13 mouse cellular contexts compared by ENCODE assay signal in genomic region chr19:45077742-45078645, GRCm38 (mm10). TPM values are rescaled to one million over a fixed set of nuclear protein-coding genes. Genes with fewer than 3 reads are reported as not detected.
DNase-seq lines count a peak whose midpoint lies in the region; ATAC-seq and TF ChIP-seq lines count a peak whose summit lies in the region.
"Had no signal": no experiment of that assay in that cellular context is flagged by ENCODE, and none has a peak within 500 bp of the region (broad histone marks: within the 10 kb centered on the region; RNA-seq: fewer than 3 reads in every experiment).

No protein-coding gene starts in this region.

- peaks cover 79% of the 10 kb centered on the region for H3K27me3 ChIP-seq in heart, embryonic 10.5 days (ENCODE audit: insufficient read depth, poor library complexity, severe bottlenecking)
- peaks cover 30% of the 10 kb centered on the region for H3K27me3 ChIP-seq in kidney, postnatal 0 days (ENCODE audit: insufficient read depth, low read length)
- peaks cover 46% of the 10 kb centered on the region for H3K27me3 ChIP-seq in embryonic facial prominence, embryonic 11.5 days (ENCODE audit: control insufficient read depth, insufficient read depth, low read length)
- peaks cover 53% of the 10 kb centered on the region for H3K27me3 ChIP-seq in midbrain, postnatal 0 days (ENCODE audit: insufficient read depth, low read length)

- H3K4me2 ChIP-seq in kidney, postnatal 0 days (ENCODE audit: low read length), result peak overlapping the region; percentile 82; the same call in 1 of the 2 replicates
- peak overlapping the region; percentile 16; the same call in 1 of the 2 replicates for H3K4me2 ChIP-seq in embryonic facial prominence, embryonic 11.5 days (ENCODE audit: low read depth, low read length)
- no peak overlapping the region for H3K4me2 ChIP-seq in midbrain, postnatal 0 days (ENCODE audit: low read depth, low read length, poor library complexity, severe bottlenecking)

- H3K9me3 ChIP-seq in heart, embryonic 10.5 days, result no peaks in the 10 kb centered on the region
- no peaks in the 10 kb centered on the region for H3K9me3 ChIP-seq in kidney, postnatal 0 days (replicated peaks; ENCODE audit: low read length)
- no peaks in the 10 kb centered on the region for H3K9me3 ChIP-seq in embryonic facial prominence, embryonic 11.5 days (replicated peaks; ENCODE audit: control insufficient read depth, low read length)
- no peaks in the 10 kb centered on the region for H3K9me3 ChIP-seq in midbrain, postnatal 0 days (ENCODE audit: low read length)
- H3K9me3 ChIP-seq: midbrain, embryonic 15.5 days had no signal

- DNase-seq in heart, embryonic 10.5 days (ENCODE audit: low spot score), result no peak
- DNase-seq in heart, postnatal 4 days, result no peak
- DNase-seq in kidney, postnatal 0 days (ENCODE audit: low spot score), result peak; percentile 78
- DNase-seq in kidney, postnatal 10 days, result no peak
- no peak for DNase-seq in embryonic facial prominence, embryonic 11.5 days (ENCODE audit: low spot score)
- peak; percentile 18 for DNase-seq in induced T-regulatory cell, adult 2 months (ENCODE audit: low read depth)
- no peak for DNase-seq in frontal cortex, postnatal 10 days (ENCODE audit: low spot score in 2 of 2)
- DNase-seq in midbrain, postnatal 0 days (ENCODE audit: low spot score), result no peak
- DNase-seq: adrenal gland, postnatal 14 days; kidney, adult 9 months; liver; thymus, adult 2 months had no signal

- peak overlapping the region; percentile 74 for H3K4me3 ChIP-seq in heart, embryonic 10.5 days
- H3K4me3 ChIP-seq in kidney, postnatal 0 days (replicated peaks; ENCODE audit: low read depth, low read length), result 0 out of 2 replicates have a peak overlapping the region, but pooled peaks have one; percentile 1
- no peak overlapping the region for H3K4me3 ChIP-seq in embryonic facial prominence, embryonic 11.5 days (ENCODE audit: low read depth, low read length)
- H3K4me3 ChIP-seq in midbrain, postnatal 0 days (ENCODE audit: low read depth, low read length), result no peak overlapping the region

- no peak for ATAC-seq in kidney, postnatal 0 days (replicated peaks; ENCODE audit: low FRiP score, low read depth)
- no peak for ATAC-seq in embryonic facial prominence, embryonic 11.5 days (replicated peaks; ENCODE audit: insufficient number of reproducible peaks, low FRiP score, low TSS enrichment, low read depth)
- ATAC-seq in midbrain, postnatal 0 days (ENCODE audit: low FRiP score), result no peak
- ATAC-seq: midbrain, embryonic 15.5 days had no signal

- 8% methylated on average over 20 of the region's 20 CpGs for WGBS in heart, embryonic 10.5 days
- 11% methylated on average over 20 of the region's 20 CpGs for WGBS in kidney, postnatal 0 days
- WGBS in embryonic facial prominence, embryonic 11.5 days, result 4% methylated on average over 20 of the region's 20 CpGs
- WGBS in midbrain, postnatal 0 days, result 8% methylated on average over 20 of the region's 20 CpGs

- H3K9ac ChIP-seq in kidney, postnatal 0 days (ENCODE audit: low read depth, low read length), result no peak overlapping the region
- H3K9ac ChIP-seq in embryonic facial prominence, embryonic 11.5 days (replicated peaks; ENCODE audit: low read length), result no peak overlapping the region
- H3K9ac ChIP-seq in midbrain, postnatal 0 days (replicated peaks; ENCODE audit: low read length, poor library complexity, severe bottlenecking), result no peak overlapping the region
- H3K9ac ChIP-seq: midbrain, embryonic 15.5 days had no signal

- H3K4me1 ChIP-seq in heart, embryonic 10.5 days, result peaks cover 50% of the 10 kb centered on the region
- H3K4me1 ChIP-seq in kidney, postnatal 0 days (replicated peaks; ENCODE audit: insufficient read depth, low read length), result peaks cover 26% of the 10 kb centered on the region
- H3K4me1 ChIP-seq in embryonic facial prominence, embryonic 11.5 days (ENCODE audit: control insufficient read depth, insufficient read depth, low read length), result peaks cover 11% of the 10 kb centered on the region
- H3K4me1 ChIP-seq in midbrain, postnatal 0 days (ENCODE audit: insufficient read depth, low read length), result 0 out of 2 replicates have a peak, but pooled peaks cover 4% of the 10 kb centered on the region

- no peaks in the 10 kb centered on the region for H3K36me3 ChIP-seq in heart, embryonic 10.5 days
- no peaks in the 10 kb centered on the region for H3K36me3 ChIP-seq in kidney, postnatal 0 days (ENCODE audit: insufficient read depth, low read length)
- no peaks in the 10 kb centered on the region for H3K36me3 ChIP-seq in embryonic facial prominence, embryonic 11.5 days (replicated peaks; ENCODE audit: control insufficient read depth, insufficient read depth, low read depth, low read length)
- no peaks in the 10 kb centered on the region for H3K36me3 ChIP-seq in midbrain, postnatal 0 days (ENCODE audit: insufficient read depth, low read length)
- H3K36me3 ChIP-seq: midbrain, embryonic 15.5 days had no signal

- H3K27ac ChIP-seq in heart, embryonic 10.5 days, result no peak overlapping the region
- H3K27ac ChIP-seq in kidney, postnatal 0 days, result no peak overlapping the region
- no peak overlapping the region for H3K27ac ChIP-seq in embryonic facial prominence, embryonic 11.5 days (replicated peaks; ENCODE audit: low read depth, low read length)
- H3K27ac ChIP-seq in midbrain, postnatal 0 days (ENCODE audit: low read depth, low read length), result no peak overlapping the region
- H3K27ac ChIP-seq: midbrain, embryonic 15.5 days had no signal

- no peak for TF ChIP-seq CTCF in kidney, postnatal 0 days (IDR thresholded peaks at IDR 0.05; ENCODE audit: low read depth)
- TF ChIP-seq CTCF in midbrain, postnatal 0 days (IDR thresholded peaks at IDR 0.05), result no peak

RNA-seq across cellular contexts. Expression of gene Kazald1, which starts 3.0 kb away (rescaled TPM):
- 3.3 and 6.3 TPM in 2 replicates for polyA plus RNA-seq in heart, embryonic 10.5 days (2016; fragmentation: Nextera tagmentation; extraction: Ambion mirVana)
- 1 to 10 TPM; 5.1 to 6.2 TPM for total RNA-seq in heart, postnatal 4 days (2021)
- polyA plus RNA-seq in kidney, postnatal 0 days (2015; fragmentation: Nextera tagmentation; extraction: Ambion mirVana), result 23.6 and 25.0 TPM in 2 replicates
- polyA plus RNA-seq in embryonic facial prominence, embryonic 11.5 days (2014; fragmentation: Nextera tagmentation; extraction: Ambion mirVana), result 2.9 and 6.5 TPM in 2 replicates
- 0.94 and 2.2 TPM in 2 replicates for total RNA-seq in midbrain, postnatal 0 days (2014; rRNA removed)
- polyA plus RNA-seq in midbrain, postnatal 0 days (2015; fragmentation: Nextera tagmentation; extraction: Ambion mirVana), result 2.2 and 2.3 TPM in 2 replicates

RNA-seq across cellular contexts. Expression of gene Sfxn3, which starts 30.7 kb away (rescaled TPM):
- 11.8 and 13.4 TPM in 2 replicates for polyA plus RNA-seq in heart, embryonic 10.5 days (2016; fragmentation: Nextera tagmentation; extraction: Ambion mirVana)
- total RNA-seq in heart, postnatal 4 days (2021), result 10 to 100 TPM; 26.3 to 27.2 TPM
- polyA plus RNA-seq in kidney, postnatal 0 days (2015; fragmentation: Nextera tagmentation; extraction: Ambion mirVana), result 28.4 and 29.0 TPM in 2 replicates
- 14.7 and 15.4 TPM in 2 replicates for polyA plus RNA-seq in embryonic facial prominence, embryonic 11.5 days (2014; fragmentation: Nextera tagmentation; extraction: Ambion mirVana)
- total RNA-seq in midbrain, postnatal 0 days (2014; rRNA removed), result 72.2 and 85.8 TPM in 2 replicates
- 101 and 102 TPM in 2 replicates for polyA plus RNA-seq in midbrain, postnatal 0 days (2015; fragmentation: Nextera tagmentation; extraction: Ambion mirVana)

RNA-seq across cellular contexts. Expression of gene Pdzd7, which starts 32.5 kb away (rescaled TPM):
- 0.34 and 0.55 TPM in 2 replicates for polyA plus RNA-seq in heart, embryonic 10.5 days (2016; fragmentation: Nextera tagmentation; extraction: Ambion mirVana)
- total RNA-seq in heart, postnatal 4 days (2021), result not detected
- polyA plus RNA-seq in kidney, postnatal 0 days (2015; fragmentation: Nextera tagmentation; extraction: Ambion mirVana), result 0.43 and 0.80 TPM in 2 replicates
- polyA plus RNA-seq in embryonic facial prominence, embryonic 11.5 days (2014; fragmentation: Nextera tagmentation; extraction: Ambion mirVana), result 0.21 and 0.41 TPM in 2 replicates
- total RNA-seq in midbrain, postnatal 0 days (2014; rRNA removed), result 5.9 and 7.2 TPM in 2 replicates
- 2.9 and 3.4 TPM in 2 replicates for polyA plus RNA-seq in midbrain, postnatal 0 days (2015; fragmentation: Nextera tagmentation; extraction: Ambion mirVana)
- total RNA-seq: adrenal gland, postnatal 14 days had no signal

Comparison
In these comparisons a context has a peak if more than half of its experiments do, and no peak if none do; other contexts are left out.
1. DNase-seq: peak in kidney, postnatal 0 days (single experiment) and induced T-regulatory cell, adult 2 months (single experiment); none in heart, embryonic 10.5 days (single experiment), heart, postnatal 4 days (single experiment), kidney, postnatal 10 days (single experiment), embryonic facial prominence, embryonic 11.5 days (single experiment), frontal cortex, postnatal 10 days (0 of 2) and midbrain, postnatal 0 days (single experiment).
2. H3K4me3 ChIP-seq: peak in heart, embryonic 10.5 days (single experiment) and kidney, postnatal 0 days (single experiment); none in embryonic facial prominence, embryonic 11.5 days (single experiment) and midbrain, postnatal 0 days (single experiment).